Mouse (Mus musculus): ENCODE measurements around the gene Prg2. TPM values are rescaled to one million over a fixed set of nuclear protein-coding genes. Genes with fewer than 3 reads are reported as not detected.

The Prg2 gene
- polyA plus RNA-seq, 1 experiment from 2014 or later: 0.48 TPM

DNA sequence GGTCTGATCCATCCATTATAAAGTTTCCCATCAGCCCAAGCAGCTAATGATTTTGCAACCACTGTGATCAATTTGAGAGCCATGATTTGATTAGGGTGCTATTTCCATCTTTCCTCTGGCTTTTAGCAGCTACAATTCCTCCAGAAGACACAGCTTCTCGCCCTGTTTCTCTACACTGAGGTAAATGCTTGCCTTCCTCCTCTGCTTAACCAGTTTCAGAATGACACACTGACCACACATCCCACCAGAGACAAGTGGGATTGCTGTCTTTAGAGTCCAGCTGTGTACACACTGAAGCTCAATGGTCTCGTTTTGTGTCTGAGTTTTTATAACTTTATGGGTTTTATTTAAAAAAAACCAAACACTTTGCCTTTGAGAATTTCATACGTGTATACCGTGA lies 27.6 kb upstream of the Prg2 start:
- Histone ChIP-seq H3K27me3 (ENCODE audit: control insufficient read depth, insufficient read depth, low read length) (no peaks in the 10 kb centered on the region), H3K9ac (ENCODE audit: low read length) (no peak overlapping the region), H3K9me3 (ENCODE audit: control insufficient read depth, low read length) (no peaks in the 10 kb centered on the region), H3K4me1 (ENCODE audit: control insufficient read depth, insufficient read depth, low read length) (no peaks in the 10 kb centered on the region), H3K36me3 (ENCODE audit: control insufficient read depth, insufficient read depth, low read length) (peaks cover 24% of the 10 kb centered on the region), H3K27ac (replicated peaks; ENCODE audit: low read depth, low read length) (no peak overlapping the region), H3K4me2 (ENCODE audit: low read depth, severe bottlenecking) (no peak overlapping the region), H3K4me3 (ENCODE audit: low read depth, low read length) (no peak overlapping the region)
- DNase-seq (ENCODE audit: low spot score): no peak
- WGBS: 84% methylated on average over 4 of the region's 4 CpGs
- no peak for ATAC-seq (ENCODE audit: insufficient number of reproducible peaks, low FRiP score, low TSS enrichment, low read depth)

DNA sequence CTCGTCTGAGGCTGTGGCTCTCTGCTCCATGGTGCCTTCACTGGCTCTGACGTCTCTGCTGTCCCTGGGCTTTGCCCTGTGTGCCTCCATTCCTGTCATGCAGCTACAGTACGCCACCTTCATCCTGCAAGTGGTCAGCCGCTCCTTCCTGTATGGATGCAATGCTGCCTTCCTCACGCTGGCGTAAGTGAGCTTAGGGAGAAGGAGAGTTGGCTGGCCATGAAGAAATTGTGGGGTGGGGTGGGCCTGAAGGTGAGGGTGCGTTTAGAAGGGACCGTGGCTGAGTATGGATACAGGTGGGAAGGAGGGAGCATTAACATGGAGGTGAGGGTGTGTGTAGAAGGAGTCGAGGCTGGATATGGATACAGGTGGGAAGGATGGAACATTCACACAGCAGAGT lies 24.8 kb upstream of the Prg2 start:
- no peak overlapping the region for H3K27ac ChIP-seq (replicated peaks; ENCODE audit: low read depth, low read length)
- no peak overlapping the region for H3K9ac ChIP-seq (ENCODE audit: low read length)
- H3K4me1 ChIP-seq (ENCODE audit: control insufficient read depth, insufficient read depth, low read length): no peaks in the 10 kb centered on the region
- H3K9me3 ChIP-seq (ENCODE audit: control insufficient read depth, low read length): no peaks in the 10 kb centered on the region
- 96% methylated on average over 9 of the region's 9 CpGs for WGBS
- no peak for DNase-seq (ENCODE audit: low spot score)
- no peak overlapping the region for H3K4me2 ChIP-seq (ENCODE audit: low read depth, severe bottlenecking)
- H3K4me3 ChIP-seq (ENCODE audit: low read depth, low read length): no peak overlapping the region
- H3K27me3 ChIP-seq (ENCODE audit: control insufficient read depth, insufficient read depth, low read length): no peaks in the 10 kb centered on the region
- peaks cover 10% of the 10 kb centered on the region; the same call in 1 of the 2 replicates for H3K36me3 ChIP-seq (ENCODE audit: control insufficient read depth, insufficient read depth, low read length)
- ATAC-seq (ENCODE audit: insufficient number of reproducible peaks, low FRiP score, low TSS enrichment, low read depth): no peak

DNA sequence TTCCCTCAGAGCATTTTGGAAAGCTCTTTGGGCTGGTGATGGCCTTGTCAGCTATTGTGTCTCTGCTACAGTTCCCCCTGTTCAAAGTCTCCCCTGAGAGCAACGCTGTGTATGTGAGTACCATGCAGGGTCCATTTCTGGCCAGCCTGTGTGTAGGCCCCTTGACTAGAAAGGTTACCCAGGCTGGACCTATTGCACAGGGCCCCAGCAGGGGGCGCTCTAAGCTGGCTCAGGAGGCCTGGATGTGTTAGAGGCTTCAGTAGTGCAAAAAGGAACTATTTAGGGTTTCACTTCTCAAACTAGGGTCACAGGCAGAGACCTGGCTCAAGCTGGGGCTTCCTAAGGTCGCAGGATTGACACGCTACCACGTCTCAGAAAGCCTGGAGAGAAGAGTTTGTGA lies 24.0 kb upstream of the Prg2 start:
- no peak for ATAC-seq (ENCODE audit: insufficient number of reproducible peaks, low FRiP score, low TSS enrichment, low read depth)
- H3K4me3 ChIP-seq (ENCODE audit: low read depth, low read length): no peak overlapping the region
- no peak overlapping the region for H3K9ac ChIP-seq (ENCODE audit: low read length)

DNA sequence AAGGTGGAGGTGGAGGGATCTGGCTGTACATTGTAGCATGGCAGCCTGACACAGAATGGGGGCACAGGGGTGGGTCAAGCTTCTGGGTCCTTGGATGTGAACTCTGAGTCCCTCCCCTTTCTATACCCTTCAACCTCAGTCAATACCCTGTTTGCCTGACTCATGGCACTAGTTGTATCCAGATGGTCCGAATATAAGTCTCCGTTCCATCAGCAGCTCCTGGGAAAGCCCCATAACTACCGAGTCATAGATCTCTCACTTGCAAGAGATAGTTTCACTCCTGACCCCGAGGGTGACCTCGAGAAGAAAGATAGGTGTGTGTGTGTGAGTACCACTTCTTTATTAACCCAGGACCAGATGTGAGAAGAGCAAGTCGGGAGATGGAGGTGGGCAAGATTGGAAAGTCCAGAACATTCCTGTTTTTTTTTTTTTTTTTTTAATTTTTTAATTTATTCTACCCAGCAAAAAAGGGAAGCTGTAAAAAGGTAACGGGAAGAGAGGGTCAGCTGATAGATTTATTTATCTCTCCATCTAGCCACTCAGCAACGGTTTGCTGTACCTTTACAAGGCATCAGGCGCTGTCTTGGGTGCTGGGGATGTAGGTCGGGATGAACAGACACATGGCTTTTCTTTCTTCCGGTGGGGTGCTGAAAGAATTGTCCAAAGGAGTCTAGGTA lies 21.5 kb upstream of the Prg2 start:
- Histone ChIP-seq H3K27me3 (ENCODE audit: control insufficient read depth, insufficient read depth, low read length) (no peaks in the 10 kb centered on the region), H3K9me3 (ENCODE audit: control insufficient read depth, low read length) (no peaks in the 10 kb centered on the region), H3K4me2 (ENCODE audit: low read depth, severe bottlenecking) (no peak overlapping the region), H3K9ac (ENCODE audit: low read length) (no peak overlapping the region), H3K4me3 (ENCODE audit: low read depth, low read length) (no peak overlapping the region), H3K4me1 (ENCODE audit: control insufficient read depth, insufficient read depth, low read length) (no peaks in the 10 kb centered on the region), H3K36me3 (ENCODE audit: control insufficient read depth, insufficient read depth, low read length) (0 out of 2 replicates have a peak, but pooled peaks cover 2% of the 10 kb centered on the region), H3K27ac (replicated peaks; ENCODE audit: low read depth, low read length) (no peak overlapping the region)
- ATAC-seq (ENCODE audit: insufficient number of reproducible peaks, low FRiP score, low TSS enrichment, low read depth): no peak
- WGBS: 88% methylated on average over 11 of the region's 11 CpGs
- no peak for DNase-seq (ENCODE audit: low spot score)

More for the DNA sequence above, 24.0 kb upstream of the Prg2 start:
- 56% methylated on average over 5 of the region's 5 CpGs for WGBS
- Histone ChIP-seq H3K4me2 (ENCODE audit: low read depth, severe bottlenecking) (no peak overlapping the region), H3K4me1 (ENCODE audit: control insufficient read depth, insufficient read depth, low read length) (no peaks in the 10 kb centered on the region), H3K27me3 (ENCODE audit: control insufficient read depth, insufficient read depth, low read length) (no peaks in the 10 kb centered on the region), H3K27ac (replicated peaks; ENCODE audit: low read depth, low read length) (no peak overlapping the region), H3K36me3 (ENCODE audit: control insufficient read depth, insufficient read depth, low read length) (peaks cover 4% of the 10 kb centered on the region; the same call in 1 of the 2 replicates), H3K9me3 (ENCODE audit: control insufficient read depth, low read length) (no peaks in the 10 kb centered on the region)
- peak; percentile 55 for DNase-seq (ENCODE audit: low spot score)

DNA sequence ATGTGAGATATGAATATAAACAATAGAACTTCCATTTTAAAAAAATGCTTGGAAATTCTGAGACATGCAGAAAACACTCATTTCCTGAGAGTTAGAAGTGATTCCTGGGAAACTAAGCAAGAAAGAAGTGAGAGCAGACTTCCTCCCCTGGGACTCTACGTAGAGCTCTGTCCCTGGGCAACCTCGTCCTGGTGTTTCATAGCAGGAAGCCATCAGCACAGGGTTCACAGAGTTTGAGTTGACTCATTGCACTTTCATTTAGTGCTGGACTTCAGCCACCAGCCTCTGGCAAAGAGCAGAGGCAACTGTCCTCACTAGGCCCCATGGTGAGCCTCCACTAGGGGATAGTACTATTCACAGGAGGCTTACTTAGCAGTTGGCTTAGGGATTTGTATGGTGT lies 19.0 kb upstream of the Prg2 start:
- DNase-seq (ENCODE audit: low spot score) (no peak), ATAC-seq (ENCODE audit: insufficient number of reproducible peaks, low FRiP score, low TSS enrichment, low read depth) (no peak)
- Histone ChIP-seq H3K9ac (ENCODE audit: low read length) (no peak overlapping the region), H3K4me2 (ENCODE audit: low read depth, severe bottlenecking) (no peak overlapping the region), H3K4me3 (ENCODE audit: low read depth, low read length) (no peak overlapping the region), H3K27ac (replicated peaks; ENCODE audit: low read depth, low read length) (no peak overlapping the region), H3K9me3 (ENCODE audit: control insufficient read depth, low read length) (no peaks in the 10 kb centered on the region), H3K27me3 (ENCODE audit: control insufficient read depth, insufficient read depth, low read length) (no peaks in the 10 kb centered on the region), H3K4me1 (ENCODE audit: control insufficient read depth, insufficient read depth, low read length) (no peaks in the 10 kb centered on the region), H3K36me3 (ENCODE audit: control insufficient read depth, insufficient read depth, low read length) (no peaks in the 10 kb centered on the region)
- WGBS: 78% methylated on average over 2 of the region's 2 CpGs

DNA sequence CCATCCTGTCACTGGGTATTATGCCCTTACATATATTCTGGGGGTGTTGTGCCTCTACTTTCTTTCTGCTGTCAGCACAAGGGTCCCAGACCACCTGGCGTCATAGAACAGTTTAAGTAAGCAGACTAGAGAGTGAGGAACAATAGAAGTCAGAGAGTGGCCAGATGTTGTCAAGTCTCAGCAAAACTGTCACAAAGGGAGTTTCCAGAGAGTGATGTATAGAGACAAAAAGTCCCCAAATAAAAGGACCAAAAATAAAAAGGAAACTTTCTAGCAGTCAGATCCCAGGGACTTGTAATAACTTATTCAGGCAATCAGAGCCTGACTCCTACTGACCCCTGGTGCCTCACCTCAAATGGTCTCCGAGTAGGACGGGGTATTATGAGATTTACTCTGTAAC lies 18.4 kb upstream of the Prg2 start:
- H3K27ac ChIP-seq (replicated peaks; ENCODE audit: low read depth, low read length): no peak overlapping the region
- no peaks in the 10 kb centered on the region for H3K36me3 ChIP-seq (ENCODE audit: control insufficient read depth, insufficient read depth, low read length)
- no peaks in the 10 kb centered on the region for H3K9me3 ChIP-seq (ENCODE audit: control insufficient read depth, low read length)
- H3K4me3 ChIP-seq (ENCODE audit: low read depth, low read length): no peak overlapping the region
- H3K9ac ChIP-seq (ENCODE audit: low read length): no peak overlapping the region
- H3K4me1 ChIP-seq (ENCODE audit: control insufficient read depth, insufficient read depth, low read length): no peaks in the 10 kb centered on the region
- H3K4me2 ChIP-seq (ENCODE audit: low read depth, severe bottlenecking): no peak overlapping the region
- no peaks in the 10 kb centered on the region for H3K27me3 ChIP-seq (ENCODE audit: control insufficient read depth, insufficient read depth, low read length)
- 81% methylated on average over 3 of the region's 3 CpGs for WGBS
- ATAC-seq (ENCODE audit: insufficient number of reproducible peaks, low FRiP score, low TSS enrichment, low read depth) (no peak), DNase-seq (ENCODE audit: low spot score) (no peak)

DNA sequence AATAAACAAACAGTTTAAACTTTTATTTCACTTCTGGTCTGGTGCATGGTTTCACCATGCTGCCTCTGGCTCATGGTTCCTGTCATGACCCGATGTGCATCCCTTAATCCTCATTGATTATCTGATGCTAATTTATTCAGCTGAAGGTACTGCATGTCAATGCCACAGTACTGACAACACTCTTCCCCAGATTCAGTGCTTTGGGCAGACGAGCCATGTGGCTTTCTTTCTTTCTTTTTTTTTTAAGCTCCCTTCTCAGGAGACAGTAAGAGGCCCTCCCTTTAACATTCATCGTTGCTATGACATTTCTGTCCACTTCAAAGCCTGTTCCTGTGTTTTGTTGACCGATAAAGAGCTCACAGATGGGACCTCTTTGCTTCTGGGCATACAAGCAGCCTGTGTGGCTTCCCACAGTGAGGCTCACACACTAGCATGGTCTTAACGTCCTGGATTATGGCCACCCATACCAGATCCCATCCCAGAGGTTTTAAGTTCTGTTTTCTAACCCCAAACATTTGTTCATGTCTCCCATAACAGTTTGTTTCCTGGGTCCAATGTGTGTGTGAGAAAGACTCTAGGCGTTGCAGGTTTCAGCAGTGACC lies 17.3 kb upstream of the Prg2 start:
- Histone ChIP-seq H3K4me1 (ENCODE audit: control insufficient read depth, insufficient read depth, low read length) (no peaks in the 10 kb centered on the region), H3K27ac (replicated peaks; ENCODE audit: low read depth, low read length) (no peak overlapping the region), H3K9ac (ENCODE audit: low read length) (no peak overlapping the region), H3K4me3 (ENCODE audit: low read depth, low read length) (no peak overlapping the region), H3K27me3 (ENCODE audit: control insufficient read depth, insufficient read depth, low read length) (no peaks in the 10 kb centered on the region), H3K4me2 (ENCODE audit: low read depth, severe bottlenecking) (no peak overlapping the region), H3K9me3 (ENCODE audit: control insufficient read depth, low read length) (no peaks in the 10 kb centered on the region), H3K36me3 (ENCODE audit: control insufficient read depth, insufficient read depth, low read length) (no peaks in the 10 kb centered on the region)
- DNase-seq (ENCODE audit: low spot score) (no peak), ATAC-seq (ENCODE audit: insufficient number of reproducible peaks, low FRiP score, low TSS enrichment, low read depth) (no peak)
- WGBS: 43% methylated on average over 6 of the region's 6 CpGs

DNA sequence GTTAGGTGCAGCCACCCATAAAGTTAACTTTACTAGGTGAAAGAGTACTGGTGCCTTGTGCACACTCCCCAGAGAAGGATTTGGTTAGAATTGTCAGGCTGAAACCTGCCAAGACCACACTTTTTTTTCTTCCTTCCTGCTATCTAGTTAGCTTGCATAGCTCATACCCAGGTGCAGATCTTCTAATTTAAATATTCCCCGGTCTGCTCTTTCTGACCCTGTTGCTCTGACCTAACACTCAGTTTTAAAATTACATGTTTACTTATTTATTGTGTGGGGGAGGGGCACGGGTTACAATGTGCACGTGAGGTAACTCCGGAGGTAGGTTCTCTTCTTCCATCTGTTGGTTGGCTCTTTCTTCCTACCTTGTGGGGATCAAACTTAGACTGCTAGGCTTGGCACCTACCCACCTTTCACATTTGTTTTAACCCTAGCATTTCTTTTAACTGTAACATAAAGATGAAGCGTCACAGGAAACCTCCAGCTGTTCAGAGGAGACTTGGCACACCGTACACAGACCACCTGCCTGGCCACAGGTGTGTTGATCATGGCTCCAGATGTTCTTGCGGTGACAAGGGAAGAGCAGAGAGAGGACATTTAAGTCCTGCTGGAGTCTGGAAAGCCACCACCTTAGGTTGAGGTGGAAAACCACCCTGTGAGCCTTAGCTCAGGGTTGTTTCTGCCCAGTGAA lies 16.0 kb upstream of the Prg2 start:
- 82% methylated on average over 7 of the region's 7 CpGs for WGBS
- no peaks in the 10 kb centered on the region for H3K9me3 ChIP-seq (ENCODE audit: control insufficient read depth, low read length)
- H3K4me1 ChIP-seq (ENCODE audit: control insufficient read depth, insufficient read depth, low read length): no peaks in the 10 kb centered on the region
- DNase-seq (ENCODE audit: low spot score) (no peak), ATAC-seq (ENCODE audit: insufficient number of reproducible peaks, low FRiP score, low TSS enrichment, low read depth) (no peak)
- no peak overlapping the region for H3K4me3 ChIP-seq (ENCODE audit: low read depth, low read length)
- H3K9ac ChIP-seq (ENCODE audit: low read length): no peak overlapping the region
- H3K36me3 ChIP-seq (ENCODE audit: control insufficient read depth, insufficient read depth, low read length): no peaks in the 10 kb centered on the region
- H3K27me3 ChIP-seq (ENCODE audit: control insufficient read depth, insufficient read depth, low read length): no peaks in the 10 kb centered on the region
- H3K27ac ChIP-seq (replicated peaks; ENCODE audit: low read depth, low read length): no peak overlapping the region
- no peak overlapping the region for H3K4me2 ChIP-seq (ENCODE audit: low read depth, severe bottlenecking)

Measured in limb, embryonic 11.5 days (tissue).